In genomic region chr1:51104698-51105097, GRCm38 (mm10) we compare ENCODE assay signal across 16 mouse cellular contexts.
A peak's percentile ranks its signal among the peaks of the same experiment; 100 is the strongest.
DNase-seq lines count a peak whose midpoint lies in the region; ATAC-seq and TF ChIP-seq lines count a peak whose summit lies in the region.
"Had no signal": no experiment of that assay in that cellular context is flagged by ENCODE, and none has a peak within 500 bp of the region (broad histone marks: within the 10 kb centered on the region; RNA-seq: fewer than 3 reads in every experiment).

No protein-coding gene starts in this region.

- H3K27me3 ChIP-seq in heart, embryonic 15.5 days: no peaks in the 10 kb centered on the region
- H3K27me3 ChIP-seq in liver, embryonic 15.5 days: no peaks in the 10 kb centered on the region
- no peaks in the 10 kb centered on the region for H3K27me3 ChIP-seq in liver, postnatal 0 days (ENCODE audit: insufficient read depth, low read length)
- H3K27me3 ChIP-seq: limb, embryonic 15.5 days; Patski had no signal

- no peaks in the 10 kb centered on the region for H3K9me3 ChIP-seq in heart, embryonic 15.5 days (replicated peaks)
- H3K9me3 ChIP-seq in liver, embryonic 15.5 days (replicated peaks): no peaks in the 10 kb centered on the region
- H3K9me3 ChIP-seq in liver, postnatal 0 days (ENCODE audit: low read length): no peaks in the 10 kb centered on the region
- H3K9me3 ChIP-seq: forebrain, embryonic 10.5 days; limb, embryonic 15.5 days had no signal

- no peaks in the 10 kb centered on the region for H3K36me3 ChIP-seq in heart, embryonic 15.5 days
- H3K36me3 ChIP-seq in liver, embryonic 15.5 days (replicated peaks): no peaks in the 10 kb centered on the region
- H3K36me3 ChIP-seq in liver, postnatal 0 days (replicated peaks; ENCODE audit: insufficient read depth, low read length): no peaks in the 10 kb centered on the region
- H3K36me3 ChIP-seq: forebrain, embryonic 10.5 days; limb, embryonic 15.5 days had no signal

- no peak for TF ChIP-seq EP300 in liver, postnatal 0 days (IDR thresholded peaks at IDR 0.05; ENCODE audit: low read depth)

- peaks cover 3% of the 10 kb centered on the region; the same call in 1 of the 2 replicates for H3K4me1 ChIP-seq in heart, embryonic 15.5 days (replicated peaks)
- no peaks in the 10 kb centered on the region for H3K4me1 ChIP-seq in liver, embryonic 15.5 days (replicated peaks)
- H3K4me1 ChIP-seq in liver, postnatal 0 days (ENCODE audit: insufficient read depth): no peaks in the 10 kb centered on the region
- H3K4me1 ChIP-seq: forebrain, embryonic 10.5 days; limb, embryonic 15.5 days had no signal

- no peak for DNase-seq in heart, postnatal 4 days
- no peak for DNase-seq in liver, postnatal 0 days
- peak; percentile 11 for DNase-seq in naive thymus-derived CD4-positive, alpha-beta T cell, adult 2 months (ENCODE audit: low read depth)
- peak; percentile 81 for DNase-seq in thymus, postnatal 0 days (ENCODE audit: low spot score)
- DNase-seq in adrenal gland, adult 18-20 months (ENCODE audit: low spot score in 2 of 2): no peak
- DNase-seq: adrenal gland, postnatal 25 days; cerebellum, adult 9-10 months; gastrocnemius, postnatal 36 days; right cerebral cortex, adult 18-20 months had no signal

- H3K9ac ChIP-seq in heart, embryonic 15.5 days: no peak overlapping the region
- H3K9ac ChIP-seq in liver, embryonic 15.5 days: no peak overlapping the region
- no peak overlapping the region for H3K9ac ChIP-seq in liver, postnatal 0 days (replicated peaks)
- H3K9ac ChIP-seq: limb, embryonic 15.5 days had no signal

- no peak overlapping the region for H3K4me3 ChIP-seq in heart, embryonic 15.5 days
- no peak overlapping the region for H3K4me3 ChIP-seq in liver, embryonic 15.5 days (replicated peaks)
- H3K4me3 ChIP-seq in liver, postnatal 0 days (ENCODE audit: low read depth, low read length): no peak overlapping the region
- H3K4me3 ChIP-seq: forebrain, embryonic 10.5 days; limb, embryonic 15.5 days; myocyte had no signal

- TF ChIP-seq CTCF in liver, postnatal 0 days (IDR thresholded peaks at IDR 0.05; ENCODE audit: low read depth): no peak

- 39% methylated on average over 2 of the region's 2 CpGs for WGBS in heart, embryonic 15.5 days
- 11% methylated on average over 2 of the region's 2 CpGs for WGBS in liver, embryonic 15.5 days (ENCODE audit: insufficient replicate concordance)
- 24% methylated on average over 2 of the region's 2 CpGs for WGBS in liver, postnatal 0 days (ENCODE audit: insufficient replicate concordance)

- ATAC-seq in heart, embryonic 15.5 days (replicated peaks; ENCODE audit: insufficient number of reproducible peaks, insufficient read depth, low FRiP score, low read depth): no peak
- ATAC-seq in liver, embryonic 15.5 days (ENCODE audit: insufficient read depth): peak; percentile 37; the same call in 1 of the 2 replicates
- no peak for ATAC-seq in liver, postnatal 0 days
- ATAC-seq: activated CD4-positive, CD25-positive, alpha-beta regulatory T cell, adult 4 months; Patski had no signal

- peak overlapping the region; percentile 58 for H3K27ac ChIP-seq in heart, embryonic 15.5 days
- no peak overlapping the region for H3K27ac ChIP-seq in liver, embryonic 15.5 days (replicated peaks)
- no peak overlapping the region for H3K27ac ChIP-seq in liver, postnatal 0 days (ENCODE audit: low read depth)
- H3K27ac ChIP-seq: forebrain, embryonic 10.5 days; limb, embryonic 15.5 days had no signal

- no peak overlapping the region for H3K4me2 ChIP-seq in heart, embryonic 15.5 days
- H3K4me2 ChIP-seq in liver, embryonic 15.5 days: no peak overlapping the region
- no peak overlapping the region for H3K4me2 ChIP-seq in liver, postnatal 0 days (ENCODE audit: low read depth, low read length)
- H3K4me2 ChIP-seq: limb, embryonic 15.5 days had no signal

Comparison
In these comparisons a context has a peak if more than half of its experiments do, and no peak if none do; other contexts are left out.
1. DNase-seq: peak in naive thymus-derived CD4-positive, alpha-beta T cell, adult 2 months (single experiment) and thymus, postnatal 0 days (single experiment); none in heart, postnatal 4 days (single experiment), liver, postnatal 0 days (single experiment) and adrenal gland, adult 18-20 months (0 of 2).